Mouse (Mus musculus) MEL (cell line): ENCODE measurements at regions not wholly inside any gene's neighbourhood (a gene's known extent, or its start where the extent isn't known, plus 50 kb on each side); places are given as distances from the start of the nearest gene placed in this dataset.

ENCODE experiments used
- BHLHE40 ChIP-seq: IDR thresholded peaks from 2 replicates; pipeline ENCODE4 v1.6.1; 2012; ENCODE audit warnings: low read depth, mild to moderate bottlenecking, inconsistent platforms, low read length, improper control_type of control experiment, borderline replicate concordance
- CTCF ChIP-seq, 3 experiments: IDR thresholded peaks in 2 of 3; conservative IDR thresholded peaks in 1 of 3; 2 replicates each; pipeline ENCODE4 v1.5.1; 2011 to 2012; ENCODE audit warnings: low read length in 3 of 3, low read depth in 2 of 3, mild to moderate bottlenecking in 2 of 3, improper control_type of control experiment in 1 of 3, inconsistent platforms in 1 of 3, mixed read lengths in 1 of 3, moderate library complexity in 1 of 3; ENCODE audit not compliant: control insufficient read depth in 1 of 3, insufficient read depth in 1 of 3, poor library complexity in 1 of 3, severe bottlenecking in 1 of 3
- GATA1 ChIP-seq: IDR thresholded peaks from 2 replicates; pipeline ENCODE4 v1.6.1; 2011; ENCODE audit warnings: low read depth, low read length, improper control_type of control experiment
- NRF1 ChIP-seq: IDR thresholded peaks from 2 replicates; pipeline ENCODE4 v1.6.1; 2014; ENCODE audit warnings: low read depth, mild to moderate bottlenecking, inconsistent platforms, low read length, improper control_type of control experiment, moderate library complexity; ENCODE audit not compliant: poor library complexity, insufficient read depth, severe bottlenecking
- POLR2A ChIP-seq, 2 experiments: IDR thresholded peaks; 2 replicates each; pipeline ENCODE4 v1.6.1; 2011 to 2012; ENCODE audit warnings: low read length in 2 of 2, mild to moderate bottlenecking in 2 of 2, control low read depth in 1 of 2, improper control_type of control experiment in 1 of 2, low read depth in 1 of 2, moderate library complexity in 1 of 2; ENCODE audit not compliant: control insufficient read depth in 1 of 2, insufficient read depth in 1 of 2, poor library complexity in 1 of 2
- RCOR1 ChIP-seq: IDR thresholded peaks from 2 replicates; pipeline ENCODE4 v1.6.1; 2012; ENCODE audit warnings: low read depth, mild to moderate bottlenecking, inconsistent platforms, low read length, improper control_type of control experiment

DNA sequence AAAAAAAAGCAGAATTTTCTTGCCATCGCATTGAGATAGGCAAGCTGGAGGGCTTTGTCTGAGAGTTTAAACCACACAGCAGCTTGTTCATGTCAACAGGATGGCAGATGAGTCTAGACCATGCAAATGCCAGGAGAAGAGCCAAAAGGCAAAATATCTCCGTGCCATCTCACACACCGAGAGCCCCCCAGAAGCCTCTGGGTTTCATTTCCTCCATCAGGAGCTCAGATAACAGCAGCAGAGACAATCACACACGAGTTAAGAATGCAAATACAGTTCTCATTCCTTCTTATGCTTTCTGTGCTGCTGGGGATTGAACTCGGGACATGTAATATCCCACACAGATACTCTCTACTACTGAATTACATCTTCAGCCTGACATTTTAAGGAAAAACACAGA lies 255.3 kb downstream of the En1 start:
- TF ChIP-seq GATA1 (no peak), NRF1 (no peak), BHLHE40 (no peak), POLR2A (IDR thresholded peaks at IDR 0.05; ENCODE audit: control insufficient read depth in 1 of 2, insufficient read depth in 1 of 2, low read depth in 1 of 2, low read length in 2 of 2, poor library complexity in 1 of 2) (no peak), RCOR1 (no peak), CTCF (IDR thresholded peaks at IDR 0.05 in 2 of 3, conservative IDR thresholded peaks at IDR 0.05 in 1 of 3; ENCODE audit: control insufficient read depth in 1 of 3, insufficient read depth in 1 of 3, low read depth in 2 of 3, low read length in 3 of 3, poor library complexity in 1 of 3, severe bottlenecking in 1 of 3) (no peak)
